Mouse (Mus musculus): ENCODE data around the gene Gm10203. TPM values are rescaled to one million over a fixed set of nuclear protein-coding genes. Genes with fewer than 3 reads are reported as not detected.

Gm10203 gene
- total RNA-seq, 2 experiments from 2014 or later: not detected

GRCm38 (mm10) chr6:149174932-149175570 lies 45.1 kb downstream of the Gm10203 start:
- no peak for ATAC-seq (replicated peaks; ENCODE audit: poor library complexity)

- peak; percentile 96 for ATAC-seq (replicated peaks; ENCODE audit: poor library complexity)
Observed at GRCm38 (mm10) chr6:149179064-149179463, 49.1 kb downstream of the Gm10203 start.

Other genes with a start within 250 kb of the Gm10203 start
- 4.0 and 6.0 TPM in 2 replicates for gene Caprin2, start 233.9 kb upstream of the Gm10203 start, total RNA-seq (2015)
- 4.9 and 8.8 TPM in 2 replicates for gene Caprin2, start 233.9 kb upstream of the Gm10203 start, total RNA-seq (2017)
- 43.3 and 43.6 TPM in 2 replicates for gene Sinhcaf, start 183.7 kb upstream of the Gm10203 start, total RNA-seq (2015)
- 97.8 and 122 TPM in 2 replicates for gene Sinhcaf, start 183.7 kb upstream of the Gm10203 start, total RNA-seq (2017)
- gene Dennd5b, start 28.5 kb upstream of the Gm10203 start, total RNA-seq (2015): 2.6 and 3.1 TPM in 2 replicates
- gene Dennd5b, start 28.5 kb upstream of the Gm10203 start, total RNA-seq (2017): 2.3 and 4.3 TPM in 2 replicates
- 8.2 and 21.1 TPM in 2 replicates for gene Etfbkmt, start 9.7 kb downstream of the Gm10203 start, total RNA-seq (2015)
- 6.9 and 10.8 TPM in 2 replicates for gene Etfbkmt, start 9.7 kb downstream of the Gm10203 start, total RNA-seq (2017)
- 7.7 and 11.9 TPM in 2 replicates for gene Amn1, start 58.5 kb downstream of the Gm10203 start, total RNA-seq (2015)
- 9.5 and 13.0 TPM in 2 replicates for gene Amn1, start 58.5 kb downstream of the Gm10203 start, total RNA-seq (2017)
- 53.1 and 54.3 TPM in 2 replicates for gene Resf1, start 179.2 kb downstream of the Gm10203 start, total RNA-seq (2015)
- gene Resf1, start 179.2 kb downstream of the Gm10203 start, total RNA-seq (2017): 25.4 and 48.0 TPM in 2 replicates

Measured in megakaryocyte progenitor cell, adult 5-6 weeks (primary cell).